Mouse (Mus musculus) leukemia stem cell, adult 10-12 weeks (primary cell): Measurements from ENCODE around the gene Dcaf11. TPM values are rescaled to one million over a fixed set of nuclear protein-coding genes. Genes with fewer than 3 reads are reported as not detected.

Experiments used
- polyA plus RNA-seq: library from polyadenylated mRNA; stranded (reverse); fragments of >175 nt; gene quantifications from 2 replicates; pipeline ENCODE4 v1.2.3, GENCODE M21; 2012; ENCODE audit warnings: low replicate concordance

Dcaf11 gene
- 26.0 and 50.2 TPM in 2 replicates for polyA plus RNA-seq

DNA sequence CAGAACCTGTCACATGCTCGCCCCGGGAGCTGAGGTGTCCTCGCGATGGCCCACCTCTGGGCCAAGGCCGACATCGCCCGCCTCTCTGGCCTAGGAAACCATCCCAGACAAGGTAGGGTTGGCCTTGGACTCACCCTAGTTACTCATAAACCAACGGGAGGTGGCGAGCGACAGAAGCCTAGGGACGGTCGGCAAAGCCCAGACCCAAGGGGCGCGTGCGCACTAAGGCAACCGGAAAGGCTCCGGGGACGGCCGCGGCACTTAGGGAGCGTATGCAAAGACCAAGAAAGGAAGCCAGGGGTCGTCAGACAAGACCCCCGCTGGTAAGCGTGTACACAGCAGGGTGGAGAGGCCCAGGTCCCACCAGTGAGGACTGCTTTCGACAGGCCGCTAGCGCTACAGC is at the start of gene Dcaf11:
Gene Dcaf11, plus strand, starts transcription at position 208 of the 403 bp plus-strand sequence.

DNA sequence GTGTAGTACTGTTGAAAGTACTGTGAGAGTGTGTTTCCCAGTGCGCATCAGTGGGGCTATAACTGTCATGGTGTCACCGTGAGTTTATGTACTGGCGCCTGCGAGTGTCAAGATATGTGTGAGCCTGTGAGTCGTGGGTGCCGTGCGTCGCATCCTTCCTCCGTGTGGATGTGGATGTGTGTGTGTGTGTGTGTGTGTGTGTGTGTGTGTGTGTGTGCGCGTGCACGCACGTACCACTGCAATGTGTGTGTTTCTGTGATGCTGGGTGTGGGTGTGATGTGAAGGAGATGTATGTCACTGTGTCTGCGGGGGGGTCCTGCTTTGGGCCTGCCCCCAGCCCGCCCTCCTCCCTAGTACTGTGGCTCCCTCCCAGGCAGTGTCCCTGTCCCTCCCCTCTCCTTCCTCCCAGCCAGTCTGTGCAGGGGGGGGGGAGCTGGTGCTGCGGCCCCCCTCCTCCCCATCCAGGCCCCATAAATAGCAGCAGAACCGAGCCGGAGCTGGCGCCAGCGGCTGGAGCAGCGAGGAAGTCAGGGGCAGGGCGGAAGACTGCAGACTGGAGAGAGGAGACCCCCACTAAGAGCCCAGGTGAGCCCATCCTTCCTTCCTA is 49.6 kb upstream of the Dcaf11 start, which contains the start of gene Cpne6:
Gene Cpne6, plus strand, starts transcription at position 321 of the 607 bp plus-strand sequence.

DNA sequence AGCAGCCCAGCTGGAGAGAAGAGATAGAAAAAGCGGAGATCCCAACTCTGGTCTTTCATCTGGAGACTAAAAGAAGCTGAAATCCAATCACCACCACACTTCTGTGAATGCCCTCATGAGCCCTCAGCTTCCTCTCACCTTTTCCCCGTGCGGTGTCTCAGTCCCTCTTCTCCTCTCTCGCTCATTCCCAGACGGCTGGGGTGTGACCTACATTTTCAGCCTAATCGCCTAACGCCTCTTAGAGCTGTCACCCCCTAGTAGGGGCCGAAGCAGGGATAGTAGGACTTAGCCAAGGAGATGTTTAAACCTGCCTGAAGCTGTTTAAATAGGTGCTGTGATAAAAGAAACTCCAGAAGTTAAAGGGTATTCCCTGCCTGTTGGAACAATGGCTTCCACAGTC is 35.0 kb upstream of the Dcaf11 start, which contains the start of gene Nrl:
Gene Nrl, minus strand, starts transcription at position 197 of the 400 bp plus-strand sequence.

DNA sequence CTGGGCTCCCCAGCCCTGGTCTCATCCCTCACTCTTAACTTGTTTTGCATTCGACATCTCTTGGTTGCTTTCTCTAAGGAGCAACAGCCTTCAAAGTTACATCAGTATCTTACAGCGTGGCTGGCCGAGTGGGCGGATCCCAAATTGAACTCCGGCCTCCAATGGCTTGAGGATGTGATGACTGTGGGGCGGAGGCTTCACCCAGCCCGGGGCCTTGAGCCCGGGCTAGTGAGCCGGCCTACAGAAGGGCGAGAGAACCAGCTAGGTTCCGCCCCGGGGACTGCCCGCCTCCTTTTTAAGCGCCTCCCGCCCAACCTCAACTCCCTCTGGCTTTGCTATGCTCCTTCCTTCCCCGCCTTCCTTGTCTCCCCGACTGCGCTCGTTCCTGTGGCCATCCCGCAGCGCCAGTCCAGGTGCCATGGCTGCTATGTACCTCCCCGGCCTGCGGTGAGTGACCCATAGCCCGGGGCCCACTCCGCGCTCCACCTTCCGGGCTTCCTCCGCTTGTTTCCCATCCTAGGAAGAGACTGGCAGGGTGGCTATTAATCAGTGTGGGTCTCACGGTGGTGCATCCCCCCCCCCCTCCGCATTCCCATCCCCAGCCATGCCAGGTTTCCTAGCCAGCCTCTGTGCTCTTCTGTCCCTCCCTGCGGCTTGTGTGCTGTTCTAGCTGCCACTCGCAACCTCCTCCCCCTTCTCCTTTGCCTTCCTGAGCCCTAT is 19.6 kb upstream of the Dcaf11 start, which contains the start of gene Pck2:
Gene Pck2, plus strand, starts transcription at position 200 of the 720 bp plus-strand sequence.

DNA sequence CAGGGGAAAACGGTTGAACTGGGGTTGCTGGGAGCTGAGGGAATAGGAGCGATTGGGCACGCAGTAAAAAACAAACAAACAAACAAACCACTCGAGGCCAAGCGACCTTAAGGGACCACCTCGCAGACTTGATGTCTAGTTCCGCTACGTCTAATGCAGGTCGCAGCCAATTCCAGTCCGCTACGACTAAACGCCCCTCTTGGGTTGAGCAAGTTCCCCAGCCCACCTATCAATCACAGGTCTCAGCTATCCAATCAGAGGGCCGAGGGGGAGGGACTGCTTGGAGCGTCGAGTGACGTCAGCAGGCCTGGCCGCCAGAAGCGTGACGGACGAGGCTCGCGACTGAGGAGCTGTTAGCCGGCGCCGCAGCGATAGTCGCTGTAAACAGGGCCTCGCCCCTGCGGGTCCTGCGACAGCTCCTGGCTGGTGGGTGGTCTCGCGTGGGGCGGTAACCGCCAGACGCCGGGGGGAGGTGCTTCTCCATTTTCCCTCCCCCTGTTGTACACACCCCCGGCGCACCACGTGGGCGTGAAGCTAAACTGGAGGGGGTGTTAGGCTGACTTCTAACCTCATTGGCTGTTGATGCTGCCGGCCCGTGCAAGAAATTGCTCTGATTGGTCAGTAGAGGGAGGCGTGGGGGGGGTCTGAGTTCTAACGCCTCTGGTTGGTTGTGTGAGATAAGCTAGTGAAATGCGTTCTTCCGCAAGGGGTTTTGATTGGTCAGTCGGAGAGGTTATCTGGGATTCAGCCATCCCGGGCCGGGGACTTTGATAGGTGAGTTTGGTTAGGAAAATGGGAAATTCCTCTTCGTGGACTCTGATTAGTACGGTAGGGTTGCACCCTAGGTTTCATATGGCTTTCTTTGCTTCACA is 632 bp downstream of the Dcaf11 start, which contains the start of gene A730061H03Rik:
Gene A730061H03Rik, minus strand, starts transcription at position 205 of the 872 bp plus-strand sequence.

DNA sequence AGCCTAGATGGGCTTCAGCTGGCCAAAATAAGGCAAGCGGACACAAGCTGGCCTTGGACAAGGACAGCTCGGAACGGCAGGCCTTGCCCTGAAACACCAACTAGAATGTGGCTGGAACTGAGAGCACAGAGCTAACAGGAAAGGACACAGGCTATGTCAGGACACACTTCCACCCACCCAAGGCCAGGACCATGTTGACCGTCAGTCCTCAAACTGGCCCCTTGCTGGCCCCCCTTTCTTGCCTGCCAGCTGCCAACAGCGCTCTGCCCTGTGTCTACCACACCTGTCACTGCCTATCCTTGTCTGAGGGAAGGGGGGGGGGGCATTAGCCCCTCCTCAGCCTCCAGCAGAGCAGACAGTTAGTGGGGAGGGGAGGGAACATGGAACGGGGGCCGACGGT is 15.5 kb downstream of the Dcaf11 start, which contains the start of gene Fitm1:
Gene Fitm1, plus strand, starts transcription at position 316 of the 400 bp plus-strand sequence.

DNA sequence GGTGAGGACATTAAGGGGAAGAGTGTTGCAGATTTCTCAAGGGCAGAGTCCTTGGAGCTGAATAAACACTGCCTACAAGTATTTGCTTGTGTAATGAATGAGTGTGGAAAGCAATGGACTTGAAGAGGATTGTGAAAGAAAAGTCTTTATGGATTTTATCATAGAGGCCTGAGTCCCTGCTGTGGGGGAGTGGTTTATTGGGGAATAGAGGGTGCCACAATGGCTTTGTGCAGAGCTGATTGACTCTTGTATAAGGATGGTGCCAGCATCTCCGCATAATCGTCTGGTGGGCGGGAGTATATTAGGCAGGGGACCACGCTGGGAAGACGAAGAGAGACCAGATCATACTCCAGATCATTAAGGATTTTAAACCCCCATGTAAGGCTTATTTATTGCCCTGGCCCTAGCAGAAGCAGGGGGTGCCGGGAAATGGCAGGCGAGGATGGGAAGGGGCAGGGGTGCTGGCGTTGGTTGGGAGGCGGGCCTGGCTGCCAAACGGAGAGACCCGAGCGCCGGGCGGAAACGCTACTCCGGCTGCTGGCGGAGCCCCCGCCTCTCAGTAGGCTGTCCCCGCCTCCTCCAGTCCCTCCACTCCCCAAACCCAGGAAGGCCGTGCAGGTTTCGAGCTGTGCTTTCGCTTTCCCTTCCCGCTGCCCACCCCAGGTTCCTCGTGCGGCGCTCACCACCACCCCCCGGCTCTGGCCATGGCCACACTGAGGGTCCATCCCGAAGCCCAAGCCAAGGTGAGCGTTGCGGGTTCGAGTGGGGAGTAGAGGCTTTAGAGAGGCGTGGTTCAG is 18.3 kb downstream of the Dcaf11 start, which contains the start of gene Psme1:
Gene Psme1, plus strand, starts transcription at position 253 of the 797 bp plus-strand sequence.

DNA sequence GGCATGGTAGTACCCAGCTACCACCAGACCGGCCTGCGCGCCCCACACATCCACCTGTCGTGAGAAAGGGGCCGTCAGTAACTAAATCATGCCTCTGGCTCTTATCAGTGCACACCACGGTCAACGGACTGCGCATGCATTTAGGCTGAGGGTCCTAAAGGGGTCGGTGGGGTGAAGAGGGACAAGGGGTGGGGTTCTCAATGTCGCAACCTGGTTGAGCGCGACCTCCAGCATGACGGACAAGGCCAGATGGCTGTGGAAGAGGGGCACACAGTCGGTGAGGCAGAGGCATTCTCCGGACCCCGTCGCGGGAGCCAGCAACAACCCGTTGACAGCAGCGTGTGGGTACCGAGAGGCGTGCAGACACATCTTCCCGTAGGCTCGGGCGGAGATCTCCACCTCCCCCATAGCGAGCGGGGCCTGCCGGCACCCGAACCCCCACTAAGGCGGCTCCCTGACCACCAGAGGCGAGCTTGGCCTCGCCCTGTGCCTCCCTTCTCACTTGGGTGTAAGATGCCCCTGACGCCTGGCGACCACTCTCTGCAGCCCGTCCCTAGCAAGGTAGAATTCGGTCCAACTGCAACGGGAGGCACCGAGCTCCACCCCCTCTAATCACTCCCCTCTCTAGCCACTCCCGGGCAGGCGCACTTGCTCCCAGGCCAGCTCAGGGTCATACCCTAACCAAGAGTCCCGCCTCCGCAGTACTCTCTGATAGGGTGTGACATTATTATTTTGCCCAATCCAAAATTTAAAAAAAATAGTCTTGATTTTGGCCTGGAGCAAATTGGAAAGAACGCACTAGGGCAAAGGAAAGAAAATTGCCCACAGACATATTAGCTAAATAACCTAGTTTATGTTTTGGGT is 25.1 kb downstream of the Dcaf11 start, which contains the start of gene Emc9:
Gene Emc9, minus strand, starts transcription at position 601 of the 864 bp plus-strand sequence.

DNA sequence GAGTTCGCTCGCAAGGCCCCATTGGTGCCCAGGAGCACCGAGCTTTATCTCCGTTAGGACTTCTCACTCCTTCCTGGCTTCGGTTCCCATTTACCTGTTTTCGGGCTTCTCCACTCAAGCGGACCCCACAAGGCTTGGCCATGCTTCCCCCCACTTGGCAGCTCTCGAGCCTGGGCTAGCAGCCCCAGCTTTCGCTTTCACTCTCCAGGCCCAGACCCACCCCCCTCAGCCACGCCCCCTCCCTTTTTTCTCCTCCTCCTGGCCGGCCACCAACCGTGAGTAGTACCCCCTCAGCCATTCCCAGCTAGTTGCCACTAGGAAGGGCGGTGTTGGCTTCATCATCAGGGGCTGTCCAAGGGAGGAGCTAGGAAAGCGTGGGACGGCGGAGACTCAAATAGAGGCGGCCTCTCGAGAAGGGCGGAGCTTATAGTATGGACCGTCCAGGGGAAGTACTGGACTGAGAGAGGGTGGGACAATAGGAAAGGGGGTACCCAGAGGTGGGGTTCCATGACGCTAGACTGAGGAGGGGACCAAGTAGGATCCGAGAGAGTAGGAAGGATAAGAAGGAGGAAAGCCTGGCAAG is 31.0 kb downstream of the Dcaf11 start, which contains the start of gene Psme2:
Gene Psme2, minus strand, starts transcription at position 366 of the 583 bp plus-strand sequence.

DNA sequence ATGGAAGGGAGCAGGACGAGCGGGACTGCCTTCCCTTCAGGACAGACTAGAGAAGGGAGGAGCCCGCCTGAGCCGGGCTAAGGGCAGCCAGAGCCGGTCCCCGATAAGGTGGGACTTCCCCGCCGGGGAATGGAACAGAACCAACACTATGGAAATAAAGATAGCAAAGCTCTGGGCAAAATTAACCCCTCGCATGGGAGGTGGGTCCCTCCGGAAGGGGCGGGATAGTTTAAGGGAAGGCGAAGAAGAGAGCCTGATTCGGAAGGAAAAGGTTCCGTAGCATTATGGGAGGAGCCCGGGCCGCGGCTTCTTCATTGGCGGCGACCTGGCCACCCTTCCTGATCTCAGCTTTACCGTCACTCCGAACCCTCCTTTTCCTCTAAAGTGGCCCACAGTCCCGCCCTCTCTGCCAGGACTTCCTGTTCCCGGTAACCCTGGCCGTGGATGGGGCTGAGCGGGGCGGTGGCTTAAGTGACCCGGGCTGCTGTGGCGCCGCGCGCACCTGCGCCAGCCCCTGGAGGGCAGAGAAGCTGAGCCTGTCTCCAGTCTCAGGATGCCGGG is 31.6 kb downstream of the Dcaf11 start, which contains the start of gene Rnf31:
Gene Rnf31, plus strand, starts transcription at position 378 of the 561 bp plus-strand sequence.

DNA sequence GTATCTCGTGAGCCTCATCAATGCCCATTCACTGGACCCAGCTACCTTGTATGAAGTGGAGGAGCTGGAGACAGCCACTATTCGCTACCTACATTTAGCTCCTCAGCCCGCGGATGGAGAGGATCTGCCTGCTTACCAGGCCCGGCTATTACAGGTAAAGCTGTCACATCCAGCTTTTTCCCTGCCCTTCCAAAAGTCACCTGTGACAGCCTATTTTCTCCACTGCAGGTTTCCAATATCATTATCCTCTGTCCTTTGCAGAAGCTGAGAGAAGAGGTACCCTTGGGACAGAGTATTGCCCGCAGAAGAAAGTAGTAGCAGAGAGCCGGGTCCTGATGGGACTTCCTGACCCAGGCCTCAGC is 43.4 kb downstream of the Dcaf11 start, which contains the start of gene Irf9:
Gene Irf9, plus strand, starts transcription at position 301 of the 362 bp plus-strand sequence.

DNA sequence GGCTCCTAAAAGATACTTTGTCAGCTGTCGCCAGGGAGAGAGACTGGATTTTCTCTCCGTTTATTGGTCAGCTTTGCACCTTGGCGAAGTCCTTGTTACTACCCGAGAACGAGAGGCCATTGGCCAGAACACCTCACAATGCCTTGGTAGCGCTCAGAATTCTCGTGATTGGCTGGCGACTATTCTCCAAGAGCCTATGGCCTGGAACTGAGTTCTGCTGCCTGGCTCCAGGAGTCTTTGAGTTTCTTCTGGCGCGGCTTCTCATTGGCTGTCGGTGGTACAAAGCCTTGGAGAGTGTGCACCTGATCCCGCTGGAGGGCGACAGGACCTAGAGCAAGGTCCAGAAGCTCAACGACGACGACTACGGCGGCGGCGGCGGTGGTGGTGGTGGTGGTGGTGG is 58.0 kb downstream of the Dcaf11 start, which contains the start of gene Rec8:
Gene Rec8, plus strand, starts transcription at position 216 of the 400 bp plus-strand sequence.

Other genes with a start within 250 kb of the Dcaf11 start
- gene Dhrs4, start 81.2 kb upstream of the Dcaf11 start, polyA plus RNA-seq = 56.4 and 85.0 TPM in 2 replicates
- 6.0 and 15.4 TPM in 2 replicates for gene Carmil3, start 69.4 kb upstream of the Dcaf11 start, polyA plus RNA-seq
- gene Cpne6, start 49.6 kb upstream of the Dcaf11 start, polyA plus RNA-seq = not detected in 2 replicates
- gene Nrl, start 35.0 kb upstream of the Dcaf11 start, polyA plus RNA-seq = 0.41 and 0.62 TPM in 2 replicates
- gene Pck2, start 19.7 kb upstream of the Dcaf11 start, polyA plus RNA-seq = 116 and 171 TPM in 2 replicates
- 0.97 and 1.7 TPM in 2 replicates for gene A730061H03Rik, start 400 bp downstream of the Dcaf11 start, polyA plus RNA-seq
- not detected in 2 replicates for gene Fitm1, start 15.6 kb downstream of the Dcaf11 start, polyA plus RNA-seq
- 69.7 and 113 TPM in 2 replicates for gene Psme1, start 18.1 kb downstream of the Dcaf11 start, polyA plus RNA-seq
- 25.0 and 35.4 TPM in 2 replicates for gene Emc9, start 25.3 kb downstream of the Dcaf11 start, polyA plus RNA-seq
- gene Psme2, start 31.1 kb downstream of the Dcaf11 start, polyA plus RNA-seq = 21.1 and 39.3 TPM in 2 replicates
- gene Rnf31, start 31.7 kb downstream of the Dcaf11 start, polyA plus RNA-seq = 31.7 and 39.6 TPM in 2 replicates
- gene Irf9, start 43.6 kb downstream of the Dcaf11 start, polyA plus RNA-seq = 22.2 and 204 TPM in 2 replicates
- 7.8 and 19.7 TPM in 2 replicates for gene Rec8, start 58.0 kb downstream of the Dcaf11 start, polyA plus RNA-seq
- gene Ipo4, start 76.0 kb downstream of the Dcaf11 start, polyA plus RNA-seq = 18.3 and 108 TPM in 2 replicates
- gene Gm49378, start 77.9 kb downstream of the Dcaf11 start, polyA plus RNA-seq = 18.9 TPM in 1 of 2 replicates, not detected in the other
- 20.7 and 31.5 TPM in 2 replicates for gene Tm9sf1, start 83.8 kb downstream of the Dcaf11 start, polyA plus RNA-seq
- gene Tssk4, start 90.2 kb downstream of the Dcaf11 start, polyA plus RNA-seq = 0.41 TPM in 1 of 2 replicates, not detected in the other
- 11.3 and 12.5 TPM in 2 replicates for gene Mdp1, start 100.5 kb downstream of the Dcaf11 start, polyA plus RNA-seq
- gene Gmpr2, start 111.9 kb downstream of the Dcaf11 start, polyA plus RNA-seq = 3.1 and 25.0 TPM in 2 replicates
- gene Nedd8, start 112.1 kb downstream of the Dcaf11 start, polyA plus RNA-seq = 32.6 and 33.7 TPM in 2 replicates
- 49.1 and 49.7 TPM in 2 replicates for gene Tinf2, start 121.8 kb downstream of the Dcaf11 start, polyA plus RNA-seq
- gene Tgm1, start 153.9 kb downstream of the Dcaf11 start, polyA plus RNA-seq = 4.5 and 11.0 TPM in 2 replicates
- 8.7 and 22.8 TPM in 2 replicates for gene Rabggta, start 162.3 kb downstream of the Dcaf11 start, polyA plus RNA-seq
- gene Dhrs1, start 185.7 kb downstream of the Dcaf11 start, polyA plus RNA-seq = 4.0 and 4.2 TPM in 2 replicates
- gene Nop9, start 185.7 kb downstream of the Dcaf11 start, polyA plus RNA-seq = 57.8 and 83.1 TPM in 2 replicates
- not detected in 2 replicates for gene Cideb, start 198.5 kb downstream of the Dcaf11 start, polyA plus RNA-seq
- gene Ltb4r2, start 201.4 kb downstream of the Dcaf11 start, polyA plus RNA-seq = 0.20 TPM in 1 of 2 replicates, not detected in the other
- 1.1 and 3.8 TPM in 2 replicates for gene Ltb4r1, start 206.0 kb downstream of the Dcaf11 start, polyA plus RNA-seq
- gene Adcy4, start 224.1 kb downstream of the Dcaf11 start, polyA plus RNA-seq = 1.5 and 1.8 TPM in 2 replicates
- gene Ripk3, start 228.9 kb downstream of the Dcaf11 start, polyA plus RNA-seq = 54.1 and 55.8 TPM in 2 replicates